Mouse (Mus musculus) retina, postnatal 1 day (tissue): ENCODE data around the gene Ccdc57.

ENCODE experiments used
- DNase-seq: peaks from one replicate; pipeline ENCODE4 v3.0.0-alpha.2; 2012

Ccdc57 gene

GRCm38 (mm10) chr11:120951731-120952730, 19.4 kb upstream of the Ccdc57 start:
- DNase-seq = peak; percentile 47

- no peak for DNase-seq
Measured at GRCm38 (mm10) chr11:120951237-120951636, 18.6 kb upstream of the Ccdc57 start.

- peak; percentile 96 for DNase-seq
Measured at GRCm38 (mm10) chr11:120950281-120951202, 17.9 kb upstream of the Ccdc57 start.

- no peak for DNase-seq
Measured at GRCm38 (mm10) chr11:120949863-120950262, 17.2 kb upstream of the Ccdc57 start.

- peak; percentile 83 for DNase-seq
Measured at GRCm38 (mm10) chr11:120948861-120949851, 16.5 kb upstream of the Ccdc57 start.

- no peak for DNase-seq
Measured at GRCm38 (mm10) chr11:120948328-120948727, 15.7 kb upstream of the Ccdc57 start, which contains the start of gene Slc16a3. TSS of gene Slc16a3 (plus strand) at chr11:120948480.

- DNase-seq = no peak
Measured at GRCm38 (mm10) chr11:120945926-120946325, 13.3 kb upstream of the Ccdc57 start.

- no peak for DNase-seq
Measured at GRCm38 (mm10) chr11:120945266-120945665, 12.6 kb upstream of the Ccdc57 start.

- DNase-seq = no peak
Measured at GRCm38 (mm10) chr11:120940959-120941358, 8.3 kb upstream of the Ccdc57 start.

- DNase-seq = no peak
Measured at GRCm38 (mm10) chr11:120939712-120940341, 7.2 kb upstream of the Ccdc57 start.

- no peak for DNase-seq
Measured at GRCm38 (mm10) chr11:120938795-120939194, 6.1 kb upstream of the Ccdc57 start.

GRCm38 (mm10) chr11:120937976-120938375, 5.3 kb upstream of the Ccdc57 start:
- no peak for DNase-seq

GRCm38 (mm10) chr11:120931479-120931878, 1.2 kb downstream of the Ccdc57 start:
- DNase-seq = no peak

- no peak for DNase-seq
Measured at GRCm38 (mm10) chr11:120928468-120928867, 4.2 kb downstream of the Ccdc57 start.

GRCm38 (mm10) chr11:120922528-120922927, 10.1 kb downstream of the Ccdc57 start:
- no peak for DNase-seq

- DNase-seq = no peak
Measured at GRCm38 (mm10) chr11:120917756-120918155, 14.9 kb downstream of the Ccdc57 start.

- no peak for DNase-seq
Measured at GRCm38 (mm10) chr11:120916477-120916876, 16.2 kb downstream of the Ccdc57 start.

GRCm38 (mm10) chr11:120913796-120914195, 18.9 kb downstream of the Ccdc57 start:
- DNase-seq = no peak

- peak; percentile 85 for DNase-seq
Measured at GRCm38 (mm10) chr11:120905430-120905873, 27.2 kb downstream of the Ccdc57 start.

- no peak for DNase-seq
Measured at GRCm38 (mm10) chr11:120904561-120904960, 28.1 kb downstream of the Ccdc57 start.

- no peak for DNase-seq
Measured at GRCm38 (mm10) chr11:120903159-120903850, 29.4 kb downstream of the Ccdc57 start.
